Mouse (Mus musculus): ENCODE measurements at regions not wholly inside any gene's neighbourhood (a gene's known extent, or its start where the extent isn't known, plus 50 kb on each side); places are given as distances from the start of the nearest gene placed in this dataset.

DNA sequence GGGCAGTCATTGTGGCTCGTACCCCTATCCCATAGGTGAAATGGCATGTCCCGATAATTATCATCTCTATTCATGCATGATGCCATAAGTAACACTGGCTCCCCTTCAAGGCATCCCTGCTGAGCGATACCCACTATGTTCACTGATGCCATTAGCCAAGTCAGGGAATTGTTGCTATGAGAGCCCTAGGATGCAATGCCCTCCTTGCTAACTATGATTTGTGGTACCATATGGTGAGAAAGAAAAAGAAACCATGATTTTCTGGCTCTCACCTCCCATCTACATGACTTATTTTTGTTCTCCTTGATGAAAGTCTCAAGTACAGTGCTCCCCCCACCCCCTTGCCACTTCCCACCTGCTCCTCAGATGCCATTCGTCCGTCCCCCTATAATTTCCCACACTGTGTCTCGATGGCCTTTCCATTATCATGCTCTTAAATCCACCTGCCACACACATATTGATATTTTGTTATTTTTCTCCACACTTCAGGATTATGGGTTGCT lies 527.1 kb downstream of the Galc start:
- no peak for DNase-seq (ENCODE audit: extremely low spot score in 1 of 2, low spot score in 1 of 2)

DNA sequence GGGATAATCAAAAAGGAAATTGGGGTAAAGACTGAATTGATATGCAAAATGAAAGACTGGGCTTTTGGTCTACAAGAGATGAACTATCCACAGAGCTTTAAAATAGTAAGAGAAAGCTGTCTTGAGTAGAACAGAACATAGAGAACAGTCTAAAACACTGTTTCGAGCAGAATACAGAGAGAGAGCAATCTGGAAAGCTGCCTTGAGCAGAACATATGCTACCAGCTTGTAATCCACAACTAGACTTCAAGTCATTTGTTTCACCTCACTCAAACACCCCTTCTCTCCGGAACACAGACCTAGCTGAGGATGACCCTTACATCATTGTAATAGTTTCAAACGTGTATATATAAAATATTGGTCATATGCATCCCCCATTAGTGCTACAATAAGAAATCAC lies 538.7 kb downstream of the Galc start:
- DNase-seq (ENCODE audit: extremely low spot score in 1 of 2, low spot score in 1 of 2): no peak

DNA sequence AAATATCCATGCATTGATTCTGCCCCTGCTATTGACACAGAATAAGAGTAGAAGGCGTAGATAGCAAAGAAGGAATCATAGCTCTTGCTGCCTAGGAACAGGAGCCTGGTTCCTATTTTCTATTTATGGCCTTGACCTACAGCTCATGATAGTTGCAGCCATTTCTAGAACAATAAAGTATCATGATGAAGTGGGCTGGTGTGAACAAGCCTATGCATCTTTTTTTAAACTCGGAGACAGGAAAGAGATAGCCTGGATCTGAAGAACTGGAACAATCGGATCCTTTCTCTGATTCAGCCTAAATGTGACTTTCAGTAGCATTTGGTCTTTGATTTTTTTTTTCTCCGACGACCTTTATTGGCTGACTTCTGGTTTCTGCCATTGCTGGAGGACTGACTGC lies 541.4 kb downstream of the Galc start:
- no peak for DNase-seq (ENCODE audit: extremely low spot score in 1 of 2, low spot score in 1 of 2)

Data from layer of hippocampus, postnatal 25 days (tissue).